Mouse (Mus musculus): ENCODE measurements at regions not wholly inside any gene's neighbourhood (a gene's known extent, or its start where the extent isn't known, plus 50 kb on each side); places are given as distances from the start of the nearest gene placed in this dataset.
"Not testable (repeated sequence)": the region's sequence is repeated elsewhere in the genome, so short reads cannot be mapped to it uniquely, and the experiment has no call there.

- ChIA-PET POLR2A (no interaction called here), CTCF (no interaction called here)
- TF ChIP-seq CTCF (IDR thresholded peaks at IDR 0.05): no peak
- DNase-seq (ENCODE audit: low read depth, low spot score) (no peak), ATAC-seq (no peak)
- H3K27me3 ChIP-seq: no peaks in the 10 kb centered on the region
- in situ Hi-C loops (cut with MboI; ENCODE audit: low pct_unique_long_range_greater_than_20kb): no loop called here
Measured at GRCm38 (mm10) chr1:83844827-83845379, 436.9 kb upstream of the Sphkap start.

- ChIA-PET POLR2A (no interaction called here), CTCF (no interaction called here)
Measured at GRCm38 (mm10) chr1:83835965-83836364, 428.0 kb upstream of the Sphkap start.

GRCm38 (mm10) chr1:83832946-83833345 lies 424.9 kb upstream of the Sphkap start:
- peaks cover 12% of the 10 kb centered on the region for H3K27me3 ChIP-seq
- no peak for ATAC-seq
- in situ Hi-C loops (cut with MboI; ENCODE audit: low pct_unique_long_range_greater_than_20kb): no loop called here
- no peak for TF ChIP-seq CTCF (IDR thresholded peaks at IDR 0.05)
- ChIA-PET POLR2A (interaction anchor here (0.6 kb wide), 1 partner anchor 75 kb away, joined by 4 read pairs; no protein-coding TSS in a partner anchor), CTCF (no interaction called here)
- DNase-seq (ENCODE audit: low read depth, low spot score): no peak

More at GRCm38 (mm10) chr1:83835965-83836364, 428.0 kb upstream of the Sphkap start:
- in situ Hi-C loops (cut with MboI; ENCODE audit: low pct_unique_long_range_greater_than_20kb): no loop called here
- ATAC-seq: no peak
- no peak for TF ChIP-seq CTCF (IDR thresholded peaks at IDR 0.05)
- peaks cover 6% of the 10 kb centered on the region for H3K27me3 ChIP-seq
- DNase-seq (ENCODE audit: low read depth, low spot score): no peak

DNA sequence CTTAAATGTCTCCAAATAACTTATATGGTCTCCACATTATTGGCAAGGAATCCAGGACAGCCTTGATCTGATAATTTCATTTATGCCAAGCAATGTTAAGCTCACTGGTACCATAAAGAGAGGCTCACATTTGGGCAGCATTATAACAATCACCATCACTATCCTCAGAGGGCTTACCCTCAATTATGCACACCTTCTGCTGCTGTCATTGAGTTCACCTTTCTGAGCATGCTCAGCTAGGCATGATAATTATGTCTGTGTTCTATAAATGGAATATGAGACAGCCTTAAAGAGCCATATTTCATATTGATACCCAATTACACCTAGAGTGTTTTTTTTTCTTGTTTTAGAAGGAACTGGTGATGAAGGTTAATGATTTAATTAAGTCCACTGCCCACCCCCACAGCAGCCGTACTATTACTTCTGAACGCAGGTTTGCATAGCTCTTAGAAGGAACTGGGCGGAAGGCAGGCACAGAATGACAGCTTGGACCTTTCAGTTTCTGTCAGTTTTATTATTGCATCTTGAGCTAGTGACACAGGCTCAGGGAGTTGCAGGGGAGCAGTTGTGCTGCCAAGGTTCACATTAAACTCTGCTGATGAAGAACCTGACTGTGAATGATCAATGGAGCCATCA lies 424.0 kb upstream of the Sphkap start:
- ATAC-seq: no peak
- ChIA-PET CTCF (no interaction called here), POLR2A (no interaction called here)
- peaks cover 14% of the 10 kb centered on the region for H3K27me3 ChIP-seq
- no peak for DNase-seq (ENCODE audit: low read depth, low spot score)
- in situ Hi-C loops (cut with MboI; ENCODE audit: low pct_unique_long_range_greater_than_20kb): no loop called here
- TF ChIP-seq CTCF (IDR thresholded peaks at IDR 0.05): no peak

- peaks cover 9% of the 10 kb centered on the region for H3K27me3 ChIP-seq
- in situ Hi-C loops (cut with MboI; ENCODE audit: low pct_unique_long_range_greater_than_20kb): no loop called here
- TF ChIP-seq CTCF (IDR thresholded peaks at IDR 0.05): no peak
- ChIA-PET CTCF (interaction anchor here (0.9 kb wide), 2 partner anchors 8 to 13 kb away, joined by 3 read pairs; no protein-coding TSS in a partner anchor), POLR2A (interaction anchor here (0.5 kb wide), 1 partner anchor 355 kb away, joined by 3 read pairs; no protein-coding TSS in a partner anchor)
- no peak for ATAC-seq
- DNase-seq (ENCODE audit: low read depth, low spot score): no peak
Measured at GRCm38 (mm10) chr1:83830025-83830645, 422.1 kb upstream of the Sphkap start.

DNA sequence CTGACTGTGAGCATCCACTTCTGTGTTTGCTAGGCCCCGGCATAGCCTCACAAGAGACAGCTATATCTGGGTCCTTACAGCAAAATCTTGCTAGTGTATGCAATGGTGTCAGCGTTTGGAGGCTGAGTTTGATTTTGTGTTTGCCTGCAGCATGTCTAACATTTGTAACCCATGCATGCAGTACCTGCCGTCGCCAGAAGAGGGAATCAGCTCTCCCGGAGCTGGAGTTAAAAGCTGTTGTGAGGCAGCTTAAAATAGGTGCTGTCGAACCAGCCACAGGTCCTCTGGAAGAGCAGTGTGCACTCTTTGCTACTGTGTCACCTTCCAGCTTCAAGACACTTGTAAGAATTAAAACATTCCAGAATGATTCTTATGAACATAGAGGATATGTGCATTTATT lies 403.2 kb upstream of the Sphkap start:
- TF ChIP-seq CTCF (IDR thresholded peaks at IDR 0.05): peak; percentile 60
- CTCF ChIA-PET, POLR2A ChIA-PET: not testable (repeated sequence)

DNA sequence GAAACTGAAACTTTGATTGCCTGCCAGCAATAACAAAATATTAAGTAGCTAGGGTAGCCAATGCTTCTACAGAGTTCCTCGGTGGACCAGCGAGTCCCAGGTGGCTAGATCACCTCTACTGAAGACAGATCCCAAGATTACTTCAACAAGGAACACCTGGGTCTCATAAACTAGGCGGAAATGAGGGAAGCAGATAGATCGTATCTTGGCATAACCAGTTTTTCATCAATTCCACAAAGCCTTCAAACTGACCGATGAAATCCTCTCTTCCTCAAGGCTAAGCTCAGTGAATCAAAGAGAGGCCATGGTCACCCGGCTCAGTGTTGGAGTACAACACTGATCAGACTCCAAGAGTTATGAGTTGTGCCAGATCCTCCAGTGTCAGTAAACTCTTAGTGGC lies 400.4 kb upstream of the Sphkap start:
- CTCF ChIA-PET: no interaction called here
- DNase-seq (ENCODE audit: low read depth, low spot score): no peak
- peaks cover 6% of the 10 kb centered on the region for H3K27me3 ChIP-seq
- in situ Hi-C loops (cut with MboI; ENCODE audit: low pct_unique_long_range_greater_than_20kb): no loop called here
- TF ChIP-seq CTCF (IDR thresholded peaks at IDR 0.05): no peak
- ATAC-seq: no peak
- POLR2A ChIA-PET: no interaction called here

More for the DNA sequence above, 403.2 kb upstream of the Sphkap start:
- in situ Hi-C loops (cut with MboI; ENCODE audit: low pct_unique_long_range_greater_than_20kb); ATAC-seq; DNase-seq (ENCODE audit: low read depth, low spot score); H3K27me3 ChIP-seq: not testable (repeated sequence)

GRCm38 (mm10) chr1:83803345-83804041 lies 395.5 kb upstream of the Sphkap start:
- H3K27me3 ChIP-seq: peaks cover 13% of the 10 kb centered on the region
- in situ Hi-C loops (cut with MboI; ENCODE audit: low pct_unique_long_range_greater_than_20kb): no loop called here
- ATAC-seq: no peak
- no peak for DNase-seq (ENCODE audit: low read depth, low spot score)
- ChIA-PET POLR2A (no interaction called here), CTCF (no interaction called here)
- TF ChIP-seq CTCF (IDR thresholded peaks at IDR 0.05): no peak

DNA sequence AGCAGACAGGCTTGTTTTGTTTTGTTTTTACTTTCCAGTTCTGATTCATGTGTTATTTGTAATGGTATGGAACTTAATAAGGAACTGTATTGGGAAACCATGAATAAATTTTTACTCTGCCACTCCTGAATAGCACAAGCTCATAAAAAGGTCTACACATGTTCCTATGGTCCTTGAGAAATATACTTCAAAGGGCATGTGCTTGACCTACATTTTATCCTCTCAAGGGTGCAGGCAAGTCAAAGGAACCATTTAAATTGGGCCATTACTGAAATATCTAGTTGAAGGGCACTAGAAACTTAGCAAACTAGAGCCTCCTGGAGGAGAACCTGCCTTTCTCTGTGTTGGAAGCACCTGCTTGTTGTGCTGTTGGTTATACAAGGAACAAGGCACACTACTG lies 393.8 kb upstream of the Sphkap start:
- in situ Hi-C loops (cut with MboI; ENCODE audit: low pct_unique_long_range_greater_than_20kb): no loop called here
- no peak for DNase-seq (ENCODE audit: low read depth, low spot score)
- no peak for ATAC-seq
- peaks cover 13% of the 10 kb centered on the region for H3K27me3 ChIP-seq
- CTCF ChIA-PET: no interaction called here
- TF ChIP-seq CTCF (IDR thresholded peaks at IDR 0.05): no peak
- POLR2A ChIA-PET: no interaction called here

DNA sequence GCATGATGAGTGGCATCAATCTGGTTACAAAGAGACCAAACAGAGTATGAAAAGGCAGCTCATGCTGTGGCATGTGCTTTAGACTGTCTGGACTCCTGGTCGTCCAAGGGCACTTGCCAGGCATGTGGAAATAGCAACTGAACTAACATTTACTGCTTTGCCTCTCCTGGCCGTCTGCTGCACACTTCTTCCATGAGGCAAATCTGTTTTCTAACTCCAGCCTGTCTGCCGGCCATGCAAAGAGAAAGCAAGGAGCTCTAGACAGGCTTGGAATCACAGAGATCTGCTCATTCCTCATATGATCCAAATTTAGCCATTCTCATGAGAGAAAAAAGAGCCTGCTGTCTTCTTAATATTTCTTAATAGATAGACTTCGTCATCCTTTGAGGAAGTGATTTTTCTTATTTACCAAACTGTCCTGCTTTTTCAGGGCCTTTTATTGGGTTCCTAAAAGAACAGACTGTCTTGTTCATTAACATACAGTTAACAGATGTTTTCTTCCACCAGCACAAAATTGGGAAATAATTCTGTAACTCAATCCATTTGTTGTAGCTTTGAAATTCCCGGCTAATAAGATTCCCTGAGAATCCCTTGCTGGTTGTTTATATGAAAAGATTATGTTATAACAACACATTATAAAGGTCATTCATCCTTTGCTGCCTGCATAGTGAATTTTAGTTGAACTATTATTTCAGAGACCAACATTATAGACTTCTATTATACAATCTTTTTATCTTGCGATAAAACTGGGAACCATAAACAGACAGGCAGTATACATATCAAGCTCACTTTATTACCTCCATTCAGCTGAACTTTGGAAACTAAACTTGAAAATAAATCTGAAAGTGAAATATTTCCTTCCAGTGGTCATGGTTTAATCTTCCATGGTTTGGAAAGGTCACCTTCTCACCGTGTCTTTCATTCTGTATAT lies 389.2 kb upstream of the Sphkap start:
- H3K27me3 ChIP-seq: peaks cover 4% of the 10 kb centered on the region
- DNase-seq (ENCODE audit: low read depth, low spot score) (no peak), ATAC-seq (no peak)
- CTCF ChIA-PET: interaction anchor here (0.9 kb wide), 1 partner anchor 9 kb away, joined by 3 read pairs; no protein-coding TSS in a partner anchor
- no peak for TF ChIP-seq CTCF (IDR thresholded peaks at IDR 0.05)
- POLR2A ChIA-PET: interaction anchor here (1.1 kb wide), 1 partner anchor 11 kb away, joined by 3 read pairs; no protein-coding TSS in a partner anchor
- in situ Hi-C loops (cut with MboI; ENCODE audit: low pct_unique_long_range_greater_than_20kb): no loop called here

Measured in Patski (cell line).